ENCODE assay signal across 8 mouse cellular contexts in genomic region chr14:20724043-20724442, GRCm38 (mm10). TPM values are rescaled to one million over a fixed set of nuclear protein-coding genes. Genes with fewer than 3 reads are reported as not detected.
DNase-seq lines count a peak whose midpoint lies in the region; ATAC-seq and TF ChIP-seq lines count a peak whose summit lies in the region.

No protein-coding gene starts in this region.

- ATAC-seq in neural tube, embryonic 15.5 days (ENCODE audit: low FRiP score): no peak
- ATAC-seq in embryonic facial prominence, embryonic 13.5 days (ENCODE audit: insufficient number of reproducible peaks, insufficient read depth, low FRiP score, low TSS enrichment, low read depth): no peak
- 0 out of 2 replicates have a peak, but pooled peaks have one; percentile 2 for ATAC-seq in hindbrain, embryonic 12.5 days (ENCODE audit: low FRiP score)
- ATAC-seq in midbrain, postnatal 0 days (ENCODE audit: low FRiP score): no peak; the same call in 1 of the 2 replicates

- H3K4me2 ChIP-seq in neural tube, embryonic 15.5 days: no peak overlapping the region
- H3K4me2 ChIP-seq in embryonic facial prominence, embryonic 13.5 days: no peak overlapping the region
- H3K4me2 ChIP-seq in hindbrain, embryonic 12.5 days (replicated peaks): no peak overlapping the region
- no peak overlapping the region for H3K4me2 ChIP-seq in midbrain, postnatal 0 days (ENCODE audit: low read depth, low read length, poor library complexity, severe bottlenecking)

- WGBS in neural tube, embryonic 15.5 days: 23% methylated on average over 5 of the region's 5 CpGs
- 19% methylated on average over 5 of the region's 5 CpGs for WGBS in embryonic facial prominence, embryonic 13.5 days
- WGBS in hindbrain, embryonic 12.5 days: 36% methylated on average over 5 of the region's 5 CpGs
- WGBS in midbrain, postnatal 0 days: 14% methylated on average over 5 of the region's 5 CpGs

- DNase-seq in neural tube, embryonic 10.5 days (ENCODE audit: extremely low spot score, low spot score): peak; percentile 62
- peak; percentile 80 for DNase-seq in adrenal gland, postnatal 10 days
- peak; percentile 67 to 74 for DNase-seq in left cerebral cortex, postnatal 10 days (ENCODE audit: extremely low spot score in 1 of 2, low spot score in 2 of 2)
- DNase-seq in midbrain, postnatal 0 days (ENCODE audit: low spot score): peak; percentile 75
- peak; percentile 69 for DNase-seq in thymus, postnatal 4 days

- no peak overlapping the region for H3K27ac ChIP-seq in neural tube, embryonic 15.5 days (replicated peaks)
- H3K27ac ChIP-seq in embryonic facial prominence, embryonic 13.5 days: no peak overlapping the region
- no peak overlapping the region for H3K27ac ChIP-seq in hindbrain, embryonic 12.5 days
- H3K27ac ChIP-seq in midbrain, postnatal 0 days (ENCODE audit: low read depth, low read length): no peak overlapping the region

- TF ChIP-seq CTCF in midbrain, postnatal 0 days (IDR thresholded peaks at IDR 0.05): peak; percentile 85

- no peaks in the 10 kb centered on the region for H3K27me3 ChIP-seq in neural tube, embryonic 15.5 days (replicated peaks)
- H3K27me3 ChIP-seq in embryonic facial prominence, embryonic 13.5 days: no peaks in the 10 kb centered on the region
- no peaks in the 10 kb centered on the region for H3K27me3 ChIP-seq in hindbrain, embryonic 12.5 days
- no peaks in the 10 kb centered on the region for H3K27me3 ChIP-seq in midbrain, postnatal 0 days (ENCODE audit: insufficient read depth, low read length)

- no peak overlapping the region for H3K9ac ChIP-seq in neural tube, embryonic 15.5 days (replicated peaks)
- H3K9ac ChIP-seq in embryonic facial prominence, embryonic 13.5 days: 0 out of 2 replicates have a peak overlapping the region, but pooled peaks have one; percentile 12
- no peak overlapping the region for H3K9ac ChIP-seq in hindbrain, embryonic 12.5 days
- no peak overlapping the region for H3K9ac ChIP-seq in midbrain, postnatal 0 days (replicated peaks; ENCODE audit: low read length, poor library complexity, severe bottlenecking)

- no peaks in the 10 kb centered on the region for H3K4me1 ChIP-seq in neural tube, embryonic 15.5 days
- no peaks in the 10 kb centered on the region for H3K4me1 ChIP-seq in embryonic facial prominence, embryonic 13.5 days
- no peaks in the 10 kb centered on the region for H3K4me1 ChIP-seq in hindbrain, embryonic 12.5 days
- H3K4me1 ChIP-seq in midbrain, postnatal 0 days (ENCODE audit: insufficient read depth, low read length): no peaks in the 10 kb centered on the region

- H3K9me3 ChIP-seq in neural tube, embryonic 15.5 days (replicated peaks): no peaks in the 10 kb centered on the region
- H3K9me3 ChIP-seq in embryonic facial prominence, embryonic 13.5 days: no peaks in the 10 kb centered on the region
- H3K9me3 ChIP-seq in hindbrain, embryonic 12.5 days (replicated peaks): no peaks in the 10 kb centered on the region
- no peaks in the 10 kb centered on the region for H3K9me3 ChIP-seq in midbrain, postnatal 0 days (ENCODE audit: low read length)

- intact Hi-C loops in left cerebral cortex, postnatal 10 days (cut with DNase I): loop anchor here (10.0 kb wide), 1 partner anchor 291 kb away; no protein-coding TSS in a partner anchor

- H3K4me3 ChIP-seq in neural tube, embryonic 15.5 days (replicated peaks): no peak overlapping the region
- H3K4me3 ChIP-seq in embryonic facial prominence, embryonic 13.5 days: no peak overlapping the region
- no peak overlapping the region for H3K4me3 ChIP-seq in hindbrain, embryonic 12.5 days
- no peak overlapping the region for H3K4me3 ChIP-seq in midbrain, postnatal 0 days (ENCODE audit: low read depth, low read length)

- H3K36me3 ChIP-seq in neural tube, embryonic 15.5 days: peaks cover 95% of the 10 kb centered on the region
- peaks cover 91% of the 10 kb centered on the region for H3K36me3 ChIP-seq in embryonic facial prominence, embryonic 13.5 days
- peaks cover 92% of the 10 kb centered on the region for H3K36me3 ChIP-seq in hindbrain, embryonic 12.5 days
- H3K36me3 ChIP-seq in midbrain, postnatal 0 days (ENCODE audit: insufficient read depth, low read length): peaks cover 87% of the 10 kb centered on the region

RNA-seq across cellular contexts. Expression of gene Ndst2, which starts 10.3 kb away (rescaled TPM):
- 17.1 and 19.3 TPM in 2 replicates for polyA plus RNA-seq in neural tube, embryonic 15.5 days (2015; fragmentation: Nextera tagmentation; extraction: Ambion mirVana)
- total RNA-seq in adrenal gland, postnatal 10 days (2021): 10 to 100 TPM; 24.1 to 32.7 TPM
- 27.5 and 28.5 TPM in 2 replicates for polyA plus RNA-seq in embryonic facial prominence, embryonic 13.5 days (2015; fragmentation: Nextera tagmentation; extraction: Ambion mirVana)
- polyA plus RNA-seq in hindbrain, embryonic 12.5 days (2016; fragmentation: Nextera tagmentation; extraction: Ambion mirVana): 27.2 and 28.2 TPM in 2 replicates
- 10 to 100 TPM; 17.3 to 21.8 TPM for total RNA-seq in left cerebral cortex, postnatal 10 days (2021)
- total RNA-seq in midbrain, postnatal 0 days (2014; rRNA removed): 20.5 and 23.2 TPM in 2 replicates
- polyA plus RNA-seq in midbrain, postnatal 0 days (2015; fragmentation: Nextera tagmentation; extraction: Ambion mirVana): 14.0 and 14.1 TPM in 2 replicates

RNA-seq across cellular contexts. Expression of gene Zswim8, which starts 16.7 kb away (rescaled TPM):
- 39.1 and 43.0 TPM in 2 replicates for polyA plus RNA-seq in neural tube, embryonic 15.5 days (2015; fragmentation: Nextera tagmentation; extraction: Ambion mirVana)
- 100 to 1,000 TPM in 1 of 2 experiments, 10 to 100 TPM in 1; 83.7 to 104 TPM for total RNA-seq in adrenal gland, postnatal 10 days (2021)
- 45.1 and 49.6 TPM in 2 replicates for polyA plus RNA-seq in embryonic facial prominence, embryonic 13.5 days (2015; fragmentation: Nextera tagmentation; extraction: Ambion mirVana)
- 53.8 and 60.1 TPM in 2 replicates for polyA plus RNA-seq in hindbrain, embryonic 12.5 days (2016; fragmentation: Nextera tagmentation; extraction: Ambion mirVana)
- 100 to 1,000 TPM; 134 to 138 TPM for total RNA-seq in left cerebral cortex, postnatal 10 days (2021)
- total RNA-seq in midbrain, postnatal 0 days (2014; rRNA removed): 154 and 183 TPM in 2 replicates
- 35.1 and 37.8 TPM in 2 replicates for polyA plus RNA-seq in midbrain, postnatal 0 days (2015; fragmentation: Nextera tagmentation; extraction: Ambion mirVana)

RNA-seq across cellular contexts. Expression of gene Chchd1, which starts 21.2 kb away (rescaled TPM):
- polyA plus RNA-seq in neural tube, embryonic 15.5 days (2015; fragmentation: Nextera tagmentation; extraction: Ambion mirVana): 173 and 194 TPM in 2 replicates
- 10 to 100 TPM; 91.8 to 96.3 TPM for total RNA-seq in adrenal gland, postnatal 10 days (2021)
- 193 and 219 TPM in 2 replicates for polyA plus RNA-seq in embryonic facial prominence, embryonic 13.5 days (2015; fragmentation: Nextera tagmentation; extraction: Ambion mirVana)
- 213 and 215 TPM in 2 replicates for polyA plus RNA-seq in hindbrain, embryonic 12.5 days (2016; fragmentation: Nextera tagmentation; extraction: Ambion mirVana)
- 10 to 100 TPM; 61.3 to 67.0 TPM for total RNA-seq in left cerebral cortex, postnatal 10 days (2021)
- 122 and 180 TPM in 2 replicates for total RNA-seq in midbrain, postnatal 0 days (2014; rRNA removed)
- 186 and 195 TPM in 2 replicates for polyA plus RNA-seq in midbrain, postnatal 0 days (2015; fragmentation: Nextera tagmentation; extraction: Ambion mirVana)

RNA-seq across cellular contexts. Expression of gene Fut11, which starts 29.3 kb away (rescaled TPM):
- polyA plus RNA-seq in neural tube, embryonic 15.5 days (2015; fragmentation: Nextera tagmentation; extraction: Ambion mirVana): 30.0 and 31.5 TPM in 2 replicates
- 10 to 100 TPM; 16.3 to 18.6 TPM for total RNA-seq in adrenal gland, postnatal 10 days (2021)
- polyA plus RNA-seq in embryonic facial prominence, embryonic 13.5 days (2015; fragmentation: Nextera tagmentation; extraction: Ambion mirVana): 25.1 and 26.2 TPM in 2 replicates
- polyA plus RNA-seq in hindbrain, embryonic 12.5 days (2016; fragmentation: Nextera tagmentation; extraction: Ambion mirVana): 32.0 and 33.4 TPM in 2 replicates
- total RNA-seq in left cerebral cortex, postnatal 10 days (2021): 10 to 100 TPM; 19.6 to 20.3 TPM
- total RNA-seq in midbrain, postnatal 0 days (2014; rRNA removed): 21.0 and 22.8 TPM in 2 replicates
- polyA plus RNA-seq in midbrain, postnatal 0 days (2015; fragmentation: Nextera tagmentation; extraction: Ambion mirVana): 23.0 and 23.7 TPM in 2 replicates

RNA-seq across cellular contexts. Expression of gene Sec24c, which starts 49.9 kb away (rescaled TPM):
- 84.3 and 87.4 TPM in 2 replicates for polyA plus RNA-seq in neural tube, embryonic 15.5 days (2015; fragmentation: Nextera tagmentation; extraction: Ambion mirVana)
- total RNA-seq in adrenal gland, postnatal 10 days (2021): 100 to 1,000 TPM; 120 to 130 TPM
- polyA plus RNA-seq in embryonic facial prominence, embryonic 13.5 days (2015; fragmentation: Nextera tagmentation; extraction: Ambion mirVana): 90.7 and 93.3 TPM in 2 replicates
- polyA plus RNA-seq in hindbrain, embryonic 12.5 days (2016; fragmentation: Nextera tagmentation; extraction: Ambion mirVana): 102 and 109 TPM in 2 replicates
- total RNA-seq in left cerebral cortex, postnatal 10 days (2021): 100 to 1,000 TPM; 102 to 109 TPM
- total RNA-seq in midbrain, postnatal 0 days (2014; rRNA removed): 90.2 and 141 TPM in 2 replicates
- 62.4 and 63.7 TPM in 2 replicates for polyA plus RNA-seq in midbrain, postnatal 0 days (2015; fragmentation: Nextera tagmentation; extraction: Ambion mirVana)
